Mouse (Mus musculus): Measurements from ENCODE around the gene Btg1-ps1.
"Not testable (repeated sequence)": the region's sequence is repeated elsewhere in the genome, so short reads cannot be mapped to it uniquely, and the experiment has no call there.

Btg1-ps1 gene

DNA sequence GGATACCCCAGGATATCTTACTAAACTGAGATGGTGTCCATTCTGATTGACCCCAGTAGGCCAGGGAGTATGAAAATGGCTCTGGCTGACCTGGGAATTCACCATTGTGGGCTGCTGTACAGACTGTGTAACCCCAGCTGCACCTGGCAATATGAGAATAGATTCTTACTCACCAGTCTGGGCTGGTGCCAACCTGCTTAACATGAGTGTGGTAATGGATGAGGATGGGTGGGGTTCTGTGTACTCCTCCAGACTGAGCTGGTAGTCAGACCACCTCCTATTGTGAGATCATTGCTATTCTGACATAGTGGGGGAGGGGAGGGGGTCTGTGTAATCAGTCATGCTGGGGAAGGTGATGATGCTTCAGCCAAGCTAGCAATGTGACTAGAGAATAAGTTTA is at the start of gene Btg1-ps1:
TSS of gene Btg1-ps1 (minus strand) at position 219 of the 400 bp plus-strand sequence.
- not testable (repeated sequence) for DNase-seq

DNA sequence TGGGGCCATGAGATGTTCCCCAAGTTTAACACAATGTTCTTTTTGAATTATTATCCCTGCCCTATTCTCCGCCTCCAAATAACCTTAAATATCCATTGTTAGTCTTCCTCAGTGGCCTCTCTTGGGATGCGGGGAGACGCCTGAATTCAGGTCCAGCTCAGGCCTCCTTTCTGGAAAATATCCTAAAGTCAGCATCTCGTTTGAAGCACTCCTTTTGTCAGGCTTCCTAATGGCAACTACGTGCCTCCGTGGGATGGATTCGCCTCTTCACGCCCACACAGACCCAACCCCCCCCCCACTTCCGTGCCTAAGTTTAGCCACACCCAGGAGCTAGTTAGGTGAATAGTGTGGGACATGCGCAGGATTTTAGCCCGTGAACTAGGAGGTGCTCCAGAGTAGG is 47.6 kb upstream of the Btg1-ps1 start, which contains the start of gene Rhox10:
TSS of gene Rhox10 (plus strand) at position 301 of the 400 bp plus-strand sequence.
- DNase-seq, result no peak

DNA sequence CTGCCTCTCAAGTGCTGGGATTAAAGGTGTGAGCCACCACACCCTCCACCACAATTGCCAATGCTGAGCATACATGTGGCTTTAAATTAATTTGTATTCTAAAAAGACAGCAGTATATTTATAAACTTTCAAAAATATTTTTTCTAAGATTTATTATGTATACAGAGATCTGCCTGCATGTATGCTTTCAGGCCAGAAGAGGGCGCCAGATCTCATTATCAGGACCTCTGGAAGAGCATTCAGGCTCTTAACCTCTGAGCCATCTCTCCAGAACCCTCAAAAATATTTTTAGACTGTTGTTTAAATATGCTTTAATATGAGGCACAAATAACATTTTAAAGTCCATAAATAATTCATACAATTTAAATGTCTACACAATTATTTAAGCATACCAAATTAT is 42.9 kb upstream of the Btg1-ps1 start:
- DNase-seq, result no peak

DNA sequence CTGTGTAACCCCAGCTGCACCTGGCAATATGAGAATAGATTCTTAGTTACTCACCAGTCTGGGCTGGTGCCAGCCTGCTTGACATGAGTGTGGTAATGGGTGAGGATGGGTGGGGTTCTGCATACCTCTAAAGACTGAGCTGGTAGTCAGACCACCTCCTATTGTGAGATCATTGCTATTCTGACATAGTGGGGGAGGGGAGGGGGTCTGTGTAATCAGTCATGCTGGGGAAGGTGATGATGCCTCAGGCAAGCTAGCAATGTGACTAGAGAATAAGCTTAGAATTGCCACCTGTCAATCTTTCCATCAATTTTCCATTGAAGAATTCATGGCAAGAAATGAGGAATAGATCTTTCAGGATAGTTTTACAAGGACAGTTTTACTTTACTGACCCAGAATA is 24.4 kb upstream of the Btg1-ps1 start, which contains the start of gene Btg1-ps2:
TSS of gene Btg1-ps2 (minus strand) at position 101 of the 400 bp plus-strand sequence.
- not testable (repeated sequence) for DNase-seq

DNA sequence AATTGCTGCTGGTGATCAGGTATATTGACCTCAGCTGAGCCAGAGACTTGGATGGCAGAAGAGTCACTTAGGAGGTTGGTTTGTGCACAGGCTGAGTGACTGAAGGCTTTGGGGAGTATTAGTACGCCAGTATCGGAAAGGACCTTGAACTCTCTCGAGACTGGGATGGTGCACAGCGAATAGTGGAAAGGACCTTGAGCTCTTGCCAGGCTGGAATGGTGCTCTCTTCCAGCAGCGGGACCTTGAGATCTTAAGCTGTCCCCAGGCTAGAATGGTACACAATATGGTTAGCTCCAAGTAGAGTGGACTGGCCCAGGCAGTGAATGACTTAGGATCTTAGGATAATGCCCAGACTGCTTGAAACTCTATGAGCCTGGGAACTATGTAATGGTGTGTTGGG is 21.1 kb upstream of the Btg1-ps1 start:
- no peak for DNase-seq

DNA sequence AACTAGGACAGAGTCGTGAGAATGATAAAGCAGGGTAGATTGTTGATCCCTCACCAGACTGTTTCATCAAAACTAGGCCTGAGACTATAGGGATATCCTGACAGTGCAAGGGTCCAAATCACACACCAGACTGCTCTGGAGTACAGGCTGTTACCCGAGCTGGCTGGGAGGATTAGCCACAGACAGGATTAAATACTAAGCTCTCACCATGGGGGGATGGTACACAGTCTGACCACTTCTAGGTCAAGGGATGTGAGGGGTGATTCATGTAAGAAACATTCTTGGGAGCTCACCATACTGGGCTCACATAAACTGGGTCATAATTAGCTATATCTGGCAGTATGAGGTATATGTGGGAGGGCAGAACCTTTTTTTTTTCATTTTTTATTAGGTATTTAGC is 15.2 kb upstream of the Btg1-ps1 start:
- no peak for DNase-seq

DNA sequence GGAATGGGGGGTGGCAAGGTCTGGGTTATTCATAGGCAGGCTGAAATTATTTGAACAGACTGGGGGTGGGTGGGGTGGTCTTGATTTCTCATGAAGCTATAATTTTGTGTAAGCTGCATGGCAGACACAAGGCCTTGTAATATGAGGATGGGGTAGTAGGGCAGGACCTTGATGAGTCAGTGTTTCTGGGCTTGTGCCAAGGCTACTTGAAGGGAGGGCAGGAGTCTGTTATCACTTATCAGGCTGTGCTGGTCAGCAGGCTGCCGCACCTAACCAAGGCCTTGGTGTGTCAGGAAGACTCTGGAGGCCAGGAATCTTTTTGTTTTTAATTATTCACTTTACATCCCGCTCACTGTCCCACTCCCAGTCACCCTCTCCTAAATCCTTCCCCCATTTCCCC is 9.9 kb downstream of the Btg1-ps1 start:
- DNase-seq, result no peak

All from lung, adult 18-20 months (tissue).